Mouse (Mus musculus) kidney, postnatal 25 days (tissue): ENCODE data around the gene Ctbp1.

ENCODE experiments used
- DNase-seq, 2 experiments: peaks; one replicate each; pipeline ENCODE4 v3.0.0; 2021; ENCODE audit warnings: mixed read lengths in 2 of 2

The Ctbp1 gene

DNA sequence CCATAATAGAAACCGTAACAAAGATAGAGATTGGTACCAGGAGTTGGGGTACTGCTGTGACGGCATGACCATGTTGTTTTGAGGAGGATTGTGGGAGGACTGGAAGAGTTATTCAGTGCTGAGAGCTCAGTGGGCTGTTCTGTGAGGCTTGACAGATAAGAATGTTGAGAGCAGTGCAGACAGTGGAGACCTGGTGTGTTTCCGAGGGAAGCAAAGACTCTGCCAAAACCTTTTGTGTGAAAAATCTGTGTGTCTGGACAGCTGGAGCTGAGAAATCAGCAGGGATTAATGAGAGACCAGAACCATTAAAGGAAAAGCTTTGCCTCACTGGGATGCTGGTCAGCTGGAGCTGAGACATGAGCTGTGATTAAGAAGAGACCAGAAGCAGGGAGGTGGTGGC is 34.9 kb downstream of the Ctbp1 start:
- DNase-seq: no peak

DNA sequence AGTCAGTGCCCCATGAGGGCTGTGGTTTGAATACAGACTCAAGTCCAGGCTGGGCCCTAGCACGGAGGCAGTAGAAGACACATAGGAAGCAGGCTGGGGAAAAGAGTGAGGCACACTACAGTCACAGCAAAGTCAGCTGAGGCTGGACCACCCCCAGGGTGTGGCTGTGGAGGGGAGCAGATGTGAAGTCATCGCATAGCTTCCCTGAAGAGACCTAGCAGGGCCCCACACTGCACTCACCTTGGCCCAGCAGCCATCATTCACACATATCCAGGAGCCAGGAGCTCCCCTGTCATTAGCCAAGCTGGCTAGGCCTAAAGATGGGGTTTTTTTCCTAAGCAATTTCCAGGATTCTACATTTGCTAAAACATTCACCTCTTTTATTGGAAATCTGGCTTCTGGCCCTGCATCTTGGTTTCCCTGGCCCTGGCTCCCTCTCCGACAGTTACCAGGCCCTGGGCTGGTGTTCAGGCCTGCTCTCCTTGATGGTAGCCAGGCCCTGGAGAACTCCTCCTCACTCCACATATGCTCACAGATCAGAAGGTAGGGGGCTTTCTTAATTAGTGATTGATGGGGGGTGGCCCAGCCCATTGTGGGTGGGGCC is 35.6 kb downstream of the Ctbp1 start:
- DNase-seq: no peak

DNA sequence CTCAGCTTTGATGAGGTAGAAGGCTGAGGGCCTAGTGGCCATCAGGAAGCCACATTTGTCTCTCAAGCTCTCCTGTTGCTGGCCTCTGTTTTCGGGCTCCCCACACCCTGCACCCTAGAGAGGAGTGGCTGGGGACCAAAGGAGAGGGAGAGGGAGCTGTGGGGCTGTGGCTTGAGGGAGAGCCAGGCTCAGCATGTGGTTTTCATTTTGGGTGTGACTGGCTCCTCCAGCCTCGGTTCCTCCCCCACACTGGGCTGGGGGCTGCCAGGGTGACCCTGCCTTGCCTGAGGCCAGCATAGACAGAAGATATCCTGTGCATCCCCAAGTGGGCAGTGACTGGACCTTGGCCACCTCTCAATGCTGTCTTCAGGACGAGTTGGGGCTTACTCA is 36.5 kb downstream of the Ctbp1 start:
- no peak for DNase-seq

DNA sequence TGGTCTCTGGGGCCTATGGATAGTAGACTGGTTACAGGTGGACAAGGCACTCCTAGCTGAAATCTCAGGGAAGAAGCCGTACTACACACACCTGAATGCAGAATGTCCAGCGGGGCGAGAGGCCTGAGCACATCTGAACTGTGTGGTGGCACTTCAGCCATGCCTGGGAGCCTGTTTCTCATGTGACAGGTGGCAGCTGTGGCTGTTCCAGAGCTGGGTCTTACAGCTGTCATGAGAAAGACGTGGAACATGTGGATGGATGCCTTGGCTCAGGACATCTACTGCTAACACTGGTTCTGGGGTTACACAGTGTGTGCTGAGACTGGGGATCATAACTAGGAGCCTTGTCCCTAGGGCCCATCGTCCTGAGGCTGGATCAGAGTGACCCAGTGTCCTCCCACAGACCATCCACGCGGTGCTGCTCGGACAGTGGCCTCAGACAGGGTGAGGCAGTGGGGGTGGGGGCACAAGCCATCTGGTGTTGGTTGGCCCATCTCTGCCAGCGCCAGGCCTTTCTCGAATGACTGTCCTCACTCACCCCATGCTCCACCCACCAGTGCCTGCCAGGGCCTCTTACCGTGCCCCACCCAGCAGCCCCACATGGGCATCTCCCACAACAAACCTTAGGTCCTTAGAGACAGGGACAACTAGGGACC is 37.1 kb downstream of the Ctbp1 start:
- no peak for DNase-seq

DNA sequence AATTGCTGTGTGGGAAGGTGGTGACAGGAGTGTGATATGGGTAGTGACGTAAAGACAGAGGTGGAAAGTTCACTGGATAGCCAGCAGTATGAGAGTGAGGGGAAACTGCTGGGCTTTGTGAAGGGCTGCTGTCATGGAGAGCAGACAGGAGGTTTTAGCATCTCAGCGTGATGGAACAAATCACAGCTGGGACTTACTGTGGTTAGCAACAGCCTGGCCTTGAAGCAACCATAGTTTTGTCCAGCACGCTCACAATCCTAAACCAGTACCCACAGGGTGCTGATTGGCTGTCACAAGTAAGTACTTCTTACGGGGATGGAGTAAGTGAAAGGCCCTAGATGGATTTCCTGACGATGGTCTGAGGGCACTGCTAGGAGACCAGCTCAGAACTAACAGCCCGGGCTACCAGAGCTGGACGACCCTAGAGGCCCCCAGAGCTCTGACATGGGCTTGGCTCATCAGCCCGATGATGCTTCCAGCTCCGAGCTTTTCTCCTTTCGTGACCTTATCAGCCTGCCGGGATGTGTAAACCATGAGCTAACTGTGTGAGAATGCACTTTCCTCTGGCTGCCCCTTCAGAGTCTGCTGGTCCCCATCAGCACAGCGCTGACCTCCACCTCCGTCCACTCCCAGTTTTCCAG is 40.3 kb downstream of the Ctbp1 start:
- DNase-seq: no peak

DNA sequence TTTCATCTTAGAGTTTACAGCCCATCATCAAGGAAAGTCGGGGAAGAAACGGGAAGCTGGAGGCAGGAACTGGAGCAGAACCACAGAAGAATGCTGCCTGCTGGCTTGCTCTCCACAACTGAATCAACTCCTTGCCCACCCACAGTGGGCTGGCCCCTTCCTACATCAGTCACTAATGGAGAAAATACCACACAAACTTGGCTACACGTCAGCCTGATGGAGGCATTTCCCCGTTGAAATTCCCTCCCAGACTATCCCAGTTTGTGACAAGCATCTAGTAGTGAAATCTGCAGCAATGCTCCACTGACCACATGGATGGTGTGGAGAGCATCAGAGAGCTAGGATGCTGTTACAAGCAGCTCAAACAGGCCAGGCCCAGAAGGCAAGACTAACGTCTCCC is 42.0 kb downstream of the Ctbp1 start:
- DNase-seq: no peak

DNA sequence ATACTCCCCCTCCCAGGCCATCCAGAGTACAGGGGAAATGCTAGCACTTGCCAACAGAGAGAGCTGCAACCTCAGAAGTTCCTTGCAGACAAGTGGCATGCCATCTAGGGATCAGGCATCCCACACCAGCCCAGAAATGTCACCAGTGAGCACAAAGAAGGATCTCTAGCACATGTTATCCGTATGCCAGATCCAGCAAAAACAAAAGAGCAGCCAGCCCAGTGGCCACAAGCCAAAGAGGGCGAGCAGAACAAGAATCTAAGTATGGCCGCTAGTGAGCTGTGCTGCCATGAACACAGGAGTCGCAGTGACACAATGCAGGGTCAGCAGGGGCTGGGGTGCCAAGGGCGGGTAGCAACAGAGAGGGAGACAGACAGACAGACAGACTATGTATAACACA is 44.5 kb downstream of the Ctbp1 start:
- DNase-seq: no peak

DNA sequence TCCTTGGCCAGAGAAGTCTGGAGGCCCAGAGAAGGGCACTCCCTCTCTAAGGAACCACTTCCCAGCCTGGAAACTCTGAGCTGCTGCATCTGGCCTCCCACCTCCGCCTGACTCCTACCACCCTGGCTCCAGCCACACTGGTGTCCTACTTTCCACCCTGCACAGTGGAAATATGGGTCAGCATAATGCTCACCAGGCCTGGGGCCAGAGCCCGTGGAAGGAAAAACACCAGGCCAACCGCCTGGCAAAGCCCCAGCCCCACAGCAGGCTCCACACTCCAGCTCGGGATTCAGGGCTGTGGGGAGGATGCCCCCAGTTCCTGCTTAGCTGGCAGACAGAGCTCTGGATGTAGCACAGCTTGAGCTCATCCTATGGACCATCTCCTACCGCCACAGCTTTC is 46.4 kb downstream of the Ctbp1 start:
- peak in 1 of 2 experiments; percentile 44 for DNase-seq

DNA sequence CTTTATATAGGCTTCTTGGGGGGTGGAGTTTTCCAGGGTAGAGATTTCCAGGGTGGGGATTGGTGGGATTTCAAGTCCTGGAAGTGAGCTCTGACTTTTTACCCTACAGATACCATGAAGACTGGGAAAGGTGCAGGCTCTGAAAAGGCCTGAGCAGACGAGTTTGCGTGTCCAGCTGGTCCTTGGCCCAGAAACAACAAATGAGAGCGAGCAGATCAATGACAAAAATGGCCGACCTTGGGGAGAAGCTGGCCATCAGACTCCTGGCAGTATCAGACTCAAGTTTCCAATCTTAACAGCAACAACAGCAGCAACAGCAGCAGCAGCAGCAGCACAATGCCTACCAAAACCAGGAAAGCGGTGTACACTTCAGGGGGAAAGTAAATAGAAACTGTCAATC is 49.1 kb downstream of the Ctbp1 start:
- no peak for DNase-seq

DNA sequence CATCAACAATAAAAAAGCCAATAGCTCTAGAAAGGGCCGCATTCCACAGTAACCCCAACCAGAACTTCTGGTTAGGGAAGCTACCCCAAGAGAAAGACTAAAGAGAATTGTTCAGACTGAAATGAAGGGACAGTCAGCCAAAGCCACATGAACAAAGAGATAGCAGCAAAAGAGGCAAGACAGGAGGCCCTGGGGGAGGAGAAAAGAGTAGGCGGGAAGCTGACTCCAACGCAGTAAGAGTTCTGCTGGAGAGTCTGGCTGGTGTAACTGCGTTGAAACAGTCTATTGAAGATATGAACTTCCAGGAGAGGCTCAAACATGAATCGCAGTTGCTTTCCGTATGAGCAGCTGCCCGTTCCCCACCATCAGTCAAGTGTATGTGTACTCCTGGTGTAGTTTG is 50.3 kb downstream of the Ctbp1 start:
- no peak for DNase-seq

DNA sequence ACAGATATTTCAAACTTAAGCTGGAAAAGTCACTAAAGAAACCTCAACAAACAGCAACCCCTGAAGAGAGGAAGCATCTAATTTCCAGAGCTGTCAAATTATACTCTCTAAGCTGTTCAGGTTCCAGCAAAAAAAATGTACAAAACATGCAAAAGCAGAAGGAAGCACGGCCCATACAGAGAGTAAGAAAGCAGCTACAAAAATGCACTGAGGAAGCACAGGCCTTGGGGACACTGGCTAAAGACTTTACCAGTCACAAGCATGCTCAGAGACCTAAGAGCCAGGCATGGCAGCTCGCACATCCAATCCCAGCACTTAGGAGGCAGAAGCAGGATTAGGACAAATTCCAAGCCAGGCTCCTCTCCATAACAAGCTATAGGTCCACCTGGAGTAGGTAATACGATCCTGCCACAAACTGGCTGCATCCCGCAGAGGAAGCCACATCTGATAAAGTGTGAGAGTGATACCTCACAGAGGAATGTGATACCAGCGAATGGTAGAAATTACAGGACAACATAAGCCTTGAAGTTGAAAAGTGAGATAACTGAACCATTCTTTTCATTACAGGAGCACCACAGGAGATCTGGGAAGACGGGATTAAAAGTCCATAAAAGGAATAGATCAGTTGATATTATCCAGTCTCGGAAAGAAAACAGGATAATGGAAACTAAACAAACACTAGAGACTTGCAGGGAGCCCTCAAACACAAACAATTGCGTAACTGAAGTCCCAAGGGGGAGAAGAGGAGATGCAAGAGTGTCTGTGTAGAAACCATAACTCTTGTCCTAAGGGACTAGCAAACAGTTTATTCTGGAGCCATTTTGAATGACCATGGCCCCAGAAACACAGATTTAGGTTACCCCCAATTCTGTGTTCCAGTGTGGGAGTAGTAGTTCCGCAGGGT is 51.7 kb downstream of the Ctbp1 start:
- no peak for DNase-seq

DNA sequence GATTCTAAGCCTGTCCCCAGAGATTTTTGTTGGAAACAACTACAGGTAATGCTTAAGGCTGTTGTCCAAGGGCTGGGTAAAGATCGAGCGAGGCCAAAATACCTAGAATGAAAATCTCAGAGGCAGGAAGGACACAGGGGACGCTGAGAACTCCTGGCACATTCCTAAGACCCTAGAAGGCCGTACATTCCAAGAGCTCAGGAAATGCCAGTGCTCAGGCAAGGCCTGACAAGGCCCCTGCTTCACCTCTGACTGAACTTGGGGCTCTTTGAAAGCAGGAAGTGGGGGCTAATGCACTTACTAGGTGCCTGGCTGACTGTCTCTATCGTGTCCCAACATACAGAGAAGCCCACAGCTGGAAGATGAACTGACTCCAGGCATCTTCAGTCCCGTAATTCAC is 52.4 kb downstream of the Ctbp1 start:
- DNase-seq: peak; percentile 32 to 63

DNA sequence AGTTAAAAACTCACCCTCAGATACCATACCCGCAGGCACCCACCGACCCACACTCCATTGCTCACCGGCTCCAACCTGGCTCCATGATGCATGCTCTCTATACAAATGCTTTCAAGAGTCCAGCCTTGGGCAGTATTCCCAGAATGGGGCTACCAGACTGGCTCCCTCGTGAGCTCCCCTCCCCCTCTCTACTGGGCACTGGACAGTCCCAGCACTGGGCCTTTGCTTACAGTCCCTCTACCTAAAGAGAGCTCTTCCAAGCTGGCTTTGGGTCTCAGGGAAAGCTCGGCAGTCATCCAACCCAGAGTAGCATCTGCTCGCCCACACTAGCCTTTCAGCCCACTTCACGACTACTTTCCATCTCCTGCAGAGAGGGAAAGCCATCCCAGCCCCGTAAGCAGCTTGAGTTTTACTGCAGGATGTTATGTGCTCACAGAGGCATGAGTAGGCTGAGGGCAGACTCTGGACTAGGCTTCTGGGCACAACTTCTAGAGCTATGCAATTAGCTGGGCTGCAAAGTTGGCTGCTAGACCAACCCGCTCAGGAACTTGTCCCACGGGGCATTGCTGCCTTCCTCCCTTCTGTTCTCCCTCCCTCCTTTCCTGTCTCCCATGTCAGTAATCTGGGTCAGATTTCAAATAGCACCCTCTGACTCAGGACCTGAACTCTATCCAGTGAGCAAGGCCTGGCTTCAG is 54.3 kb downstream of the Ctbp1 start:
- peak; percentile 31 to 66 for DNase-seq

DNA sequence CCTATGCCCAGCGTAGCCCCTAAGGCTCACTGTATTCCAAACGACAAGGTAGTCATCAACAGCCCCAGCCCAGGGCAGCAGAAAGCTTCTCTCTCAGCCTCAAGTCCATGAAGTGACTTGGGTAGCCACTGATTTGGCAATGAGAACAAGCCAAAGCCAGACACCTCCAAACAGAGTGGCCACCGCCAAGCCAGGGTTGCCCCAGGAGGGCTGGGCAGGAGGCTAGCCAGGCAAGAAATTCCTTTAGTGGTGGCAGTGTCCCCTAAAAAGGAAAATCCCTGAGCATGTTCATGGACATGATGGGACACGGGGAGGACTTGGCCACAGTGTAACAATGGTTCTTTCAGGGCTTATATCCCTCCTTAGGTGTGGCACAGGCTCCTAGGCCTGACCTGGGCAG is 55.0 kb downstream of the Ctbp1 start:
- DNase-seq: no peak

DNA sequence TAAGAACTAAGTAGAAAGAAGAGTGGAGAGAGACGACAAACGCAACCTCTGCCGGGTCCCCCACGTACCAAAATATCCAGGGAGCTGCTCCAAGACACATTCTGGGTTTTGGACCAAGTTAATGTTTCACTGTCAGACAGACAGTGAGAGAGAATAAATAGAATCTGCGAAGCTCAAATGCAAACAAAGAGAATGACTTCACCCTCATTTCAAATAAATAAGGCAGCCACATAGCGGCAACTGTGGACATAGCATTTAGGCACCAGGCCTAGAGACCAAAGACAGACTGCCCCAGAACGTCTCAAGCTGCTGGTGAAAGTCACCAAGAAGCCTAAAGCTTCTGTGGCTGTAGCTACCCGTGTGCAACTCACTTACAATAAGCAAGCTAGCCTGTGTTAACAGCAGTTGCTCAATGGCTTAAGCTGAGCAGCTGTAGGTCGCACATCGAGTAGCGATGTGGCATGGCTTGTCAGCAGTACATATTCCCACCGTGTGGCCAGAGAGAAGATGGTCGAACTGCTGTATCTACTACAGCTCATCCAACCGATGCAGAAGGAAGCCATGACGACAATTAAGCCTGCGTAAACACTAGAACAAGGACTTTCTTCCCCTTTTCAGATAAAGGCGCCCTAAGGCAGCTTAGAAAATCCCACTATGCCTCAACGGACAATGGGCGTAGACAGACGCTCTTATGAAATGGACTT is 55.9 kb downstream of the Ctbp1 start:
- no peak for DNase-seq

DNA sequence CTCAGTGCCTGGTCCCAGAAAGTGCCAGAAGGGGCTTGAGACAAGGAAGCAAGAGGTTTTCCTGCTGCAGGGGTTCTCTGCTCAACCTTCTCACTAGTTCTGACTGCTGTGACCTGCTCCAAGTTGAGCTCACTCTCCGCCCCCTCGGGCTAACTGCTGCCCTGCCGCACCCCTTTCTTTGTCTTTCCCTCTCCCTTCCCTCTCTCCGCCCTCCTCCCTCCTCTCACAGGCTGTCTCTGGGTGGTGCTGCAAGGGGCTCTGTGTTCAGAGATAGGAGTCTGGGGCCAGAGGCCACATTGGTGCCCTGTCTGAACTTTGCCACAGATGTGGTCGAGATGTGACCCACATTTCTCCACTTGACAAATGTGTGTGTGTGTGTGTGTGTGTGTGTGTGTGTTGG is 56.7 kb downstream of the Ctbp1 start, which contains the start of gene Spon2:
TSS of gene Spon2 (minus strand) at position 375 of the 400 bp plus-strand sequence.
- no peak for DNase-seq

DNA sequence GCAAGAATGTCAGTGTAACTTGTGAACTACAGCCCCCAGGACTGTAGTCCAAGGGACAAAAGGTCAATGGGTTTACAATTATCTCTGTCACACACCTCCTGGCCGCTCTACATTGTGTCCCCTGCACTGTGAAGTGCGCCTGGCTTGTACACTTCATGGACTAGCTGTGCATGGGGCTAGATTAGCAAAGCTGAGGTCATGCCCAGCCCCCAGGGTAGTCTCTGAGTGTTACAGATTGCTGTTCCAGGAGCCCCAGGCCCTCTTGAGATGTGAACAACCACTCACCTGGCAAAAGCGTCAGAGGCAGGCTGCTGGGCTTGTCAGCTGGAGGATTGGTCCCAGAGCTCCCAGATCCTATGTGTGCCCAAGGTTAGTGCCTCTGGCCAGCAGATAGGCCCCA is 57.1 kb downstream of the Ctbp1 start:
- no peak for DNase-seq

DNA sequence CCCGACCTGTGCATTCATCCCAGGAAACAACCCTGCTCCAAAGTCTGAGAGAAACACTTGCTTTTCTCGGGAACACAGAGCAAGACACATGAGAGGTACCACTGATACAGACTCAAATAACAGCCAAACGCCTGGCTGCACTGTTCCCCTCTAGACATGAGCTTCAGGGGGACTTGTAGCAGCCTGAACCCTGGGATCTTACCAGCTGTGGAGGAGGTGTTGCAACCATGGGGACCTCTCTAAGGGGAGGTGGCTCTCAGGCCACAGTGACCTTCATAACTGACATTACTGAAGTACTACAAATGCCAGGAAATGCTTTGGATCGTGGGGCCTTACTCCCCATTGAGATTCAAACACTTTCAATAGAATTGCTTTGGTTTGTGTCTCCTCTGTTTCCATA is 60.1 kb downstream of the Ctbp1 start:
- no peak for DNase-seq

DNA sequence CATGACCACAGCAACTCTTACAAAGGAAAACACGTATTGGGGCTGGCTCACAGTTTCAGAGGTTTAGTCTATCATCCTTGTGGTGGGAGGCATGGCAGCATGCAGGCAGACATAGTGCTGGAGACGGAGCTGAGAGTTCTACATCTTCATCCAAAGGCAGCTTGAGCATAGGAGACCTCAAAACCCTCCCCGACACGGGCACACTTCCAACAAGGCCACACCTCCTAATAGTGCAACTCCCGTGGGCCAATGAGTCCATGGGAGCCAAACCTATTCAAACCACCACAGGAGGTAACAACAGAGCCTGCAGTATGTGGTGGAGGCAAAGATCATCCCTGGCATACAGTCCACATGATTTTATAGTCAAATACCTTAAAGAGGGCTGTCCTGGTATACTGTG is 63.5 kb downstream of the Ctbp1 start:
- no peak for DNase-seq

DNA sequence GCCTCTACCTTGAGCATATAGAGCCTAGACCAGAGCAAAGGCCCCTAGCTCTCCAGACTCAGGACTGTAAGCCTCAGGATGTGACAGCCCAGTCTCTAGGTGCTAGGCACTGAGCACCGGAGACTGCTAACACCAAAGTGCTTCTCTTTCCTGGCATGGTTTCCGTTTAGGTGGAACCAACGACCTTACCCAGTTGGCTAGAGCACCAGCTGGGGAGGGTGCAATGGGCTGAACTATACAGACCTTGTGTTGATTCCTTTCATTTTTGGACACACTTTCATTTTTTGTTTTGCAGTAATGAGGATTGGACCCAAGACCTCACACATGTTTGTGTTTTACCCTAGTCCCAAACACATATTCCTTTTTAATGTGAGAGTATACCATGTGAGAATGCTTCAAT is 64.3 kb downstream of the Ctbp1 start:
- no peak for DNase-seq

DNA sequence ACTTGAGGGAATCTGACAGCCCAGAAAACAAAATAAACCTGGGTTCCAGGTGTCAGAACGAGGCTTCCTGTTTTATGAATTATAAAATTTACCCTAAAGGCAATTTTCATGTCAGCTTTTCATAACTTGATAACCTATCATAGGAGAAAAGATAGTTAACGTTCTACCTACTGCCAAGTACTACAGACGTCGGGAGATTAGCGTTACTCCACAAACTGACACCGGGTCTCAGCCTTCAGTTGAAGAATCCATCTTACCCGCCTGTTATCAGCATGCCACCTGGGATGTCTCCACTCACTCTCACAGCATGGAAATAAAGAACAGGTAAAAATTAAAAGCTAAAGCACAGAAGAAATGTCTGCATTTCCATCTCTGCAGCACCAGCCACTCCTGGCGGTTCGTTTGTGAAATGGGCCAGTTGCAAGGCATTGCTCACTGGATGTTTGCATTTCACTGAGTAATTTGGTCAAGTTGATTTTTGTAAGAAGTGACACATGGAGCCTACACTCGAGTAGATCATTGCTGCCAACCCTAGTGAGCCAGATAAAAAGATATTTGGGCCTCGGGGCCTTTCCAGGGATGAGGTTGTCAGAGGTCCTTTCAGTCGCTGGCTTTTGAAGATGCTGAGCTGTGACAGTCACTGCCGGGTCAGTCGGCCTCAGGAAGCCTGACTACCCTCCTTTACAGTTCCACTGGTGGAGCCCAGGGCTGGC is 66.1 kb downstream of the Ctbp1 start:
- no peak for DNase-seq

DNA sequence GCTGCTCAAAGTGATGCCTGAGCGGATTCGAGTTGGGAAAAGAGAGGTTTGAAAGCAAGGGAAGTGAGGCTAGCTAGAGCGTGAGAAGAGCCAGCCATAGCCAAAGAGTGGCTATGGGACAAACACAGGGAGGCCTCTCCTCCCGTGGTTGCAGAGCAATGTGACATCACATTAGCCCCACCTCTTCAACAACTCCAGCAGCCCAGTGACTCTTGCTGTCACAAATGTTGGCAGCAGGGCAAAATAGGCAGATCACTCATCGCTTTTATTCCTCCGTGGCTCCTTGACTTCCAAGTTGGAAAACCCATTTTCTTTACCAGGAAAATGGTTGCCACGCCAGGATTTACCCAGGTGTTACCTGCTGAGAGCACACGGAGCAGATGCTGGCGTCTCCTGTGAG is 67.7 kb downstream of the Ctbp1 start:
- DNase-seq: no peak
